In the genomic region with DNA sequence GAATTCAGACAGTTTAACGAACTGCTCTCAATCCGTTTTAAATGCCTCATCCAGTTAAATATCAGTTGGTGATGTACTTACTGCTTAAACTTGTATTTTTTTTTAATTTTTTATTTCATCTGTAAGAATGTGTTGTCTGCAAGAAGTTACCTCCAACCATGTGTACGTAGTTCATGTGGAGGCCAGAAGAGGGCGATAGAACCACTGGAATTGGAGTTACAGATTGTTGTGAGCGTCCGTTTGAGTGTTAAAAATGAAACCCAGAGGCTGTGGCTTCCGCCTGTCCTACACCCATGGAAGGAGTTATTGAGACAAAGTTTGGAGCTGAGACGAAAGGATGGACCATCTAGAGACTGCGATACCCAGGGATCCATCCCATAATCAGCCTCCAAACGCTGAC, we compare ENCODE assay signal across 10 mouse cellular contexts. TPM values are rescaled to one million over a fixed set of nuclear protein-coding genes. Genes with fewer than 3 reads are reported as not detected.
DNase-seq lines count a peak whose midpoint lies in the region; ATAC-seq and TF ChIP-seq lines count a peak whose summit lies in the region.
"Had no signal": no experiment of that assay in that cellular context is flagged by ENCODE, and none has a peak within 500 bp of the region (broad histone marks: within the 10 kb centered on the region; RNA-seq: fewer than 3 reads in every experiment).

No protein-coding gene starts in this region.

- H3K9ac ChIP-seq in heart, postnatal 0 days (replicated peaks; ENCODE audit: low read depth, low read length): no peak overlapping the region
- H3K9ac ChIP-seq: midbrain, embryonic 12.5 days; stomach, embryonic 15.5 days had no signal

- no peaks in the 10 kb centered on the region for H3K36me3 ChIP-seq in heart, postnatal 0 days (replicated peaks; ENCODE audit: control insufficient read depth, insufficient read depth, low read length)
- H3K36me3 ChIP-seq in embryonic facial prominence, embryonic 10.5 days (replicated peaks): no peaks in the 10 kb centered on the region
- H3K36me3 ChIP-seq: midbrain, embryonic 12.5 days; stomach, embryonic 15.5 days had no signal

- peak; percentile 24; the same call in 1 of the 2 replicates for TF ChIP-seq CTCF in heart, postnatal 0 days (IDR thresholded peaks at IDR 0.05; ENCODE audit: low read depth)

- no peak for TF ChIP-seq EP300 in heart, postnatal 0 days (IDR thresholded peaks at IDR 0.05; ENCODE audit: low read depth)

- H3K27ac ChIP-seq in heart, postnatal 0 days (ENCODE audit: low read depth): no peak overlapping the region
- H3K27ac ChIP-seq in embryonic facial prominence, embryonic 10.5 days (replicated peaks): no peak overlapping the region
- H3K27ac ChIP-seq: midbrain, embryonic 12.5 days; stomach, embryonic 15.5 days had no signal

- no peak overlapping the region for H3K4me2 ChIP-seq in heart, postnatal 0 days (ENCODE audit: low read depth, low read length)
- H3K4me2 ChIP-seq: midbrain, embryonic 12.5 days; stomach, embryonic 15.5 days had no signal

- no peak for DNase-seq in heart, postnatal 0 days (ENCODE audit: low spot score)
- DNase-seq in heart, postnatal 10 days: no peak
- DNase-seq in spleen, adult 12 weeks (ENCODE audit: low spot score): peak; percentile 2
- DNase-seq in spleen, postnatal 14 days (ENCODE audit: low spot score in 2 of 2): no peak
- DNase-seq in embryonic facial prominence, embryonic 10.5 days (ENCODE audit: low spot score): peak; percentile 20
- peak; percentile 2 for DNase-seq in thymus, postnatal 25 days
- DNase-seq in cerebellum, adult 18-20 months: no peak
- DNase-seq in gastrocnemius, adult 18-20 months (ENCODE audit: low spot score): no peak

- H3K9me3 ChIP-seq in heart, postnatal 0 days (replicated peaks; ENCODE audit: control insufficient read depth, low read length): no peaks in the 10 kb centered on the region
- H3K9me3 ChIP-seq in embryonic facial prominence, embryonic 10.5 days: no peaks in the 10 kb centered on the region
- H3K9me3 ChIP-seq: midbrain, embryonic 12.5 days; stomach, embryonic 15.5 days had no signal

- ATAC-seq in heart, postnatal 0 days (ENCODE audit: insufficient read depth, low read depth): no peak

- no peaks in the 10 kb centered on the region for H3K27me3 ChIP-seq in heart, postnatal 0 days (ENCODE audit: control insufficient read depth, insufficient read depth, low read length)
- no peaks in the 10 kb centered on the region for H3K27me3 ChIP-seq in embryonic facial prominence, embryonic 10.5 days (replicated peaks; ENCODE audit: low read depth, poor library complexity, severe bottlenecking)
- H3K27me3 ChIP-seq: midbrain, embryonic 12.5 days; stomach, embryonic 15.5 days had no signal

- no peak overlapping the region for H3K4me3 ChIP-seq in heart, postnatal 0 days (ENCODE audit: low read depth, low read length)
- no peak overlapping the region for H3K4me3 ChIP-seq in embryonic facial prominence, embryonic 10.5 days
- H3K4me3 ChIP-seq: midbrain, embryonic 12.5 days; stomach, embryonic 15.5 days had no signal

- intact Hi-C loops in heart, postnatal 10 days (cut with DNase I): loop anchor here (10.0 kb wide), 1 partner anchor 402 kb away; no protein-coding TSS in a partner anchor

- WGBS in heart, postnatal 0 days: 65% methylated on average over 10 of the region's 10 CpGs
- WGBS in embryonic facial prominence, embryonic 10.5 days: 70% methylated on average over 10 of the region's 10 CpGs

- no peaks in the 10 kb centered on the region for H3K4me1 ChIP-seq in heart, postnatal 0 days (ENCODE audit: control insufficient read depth, insufficient read depth)
- H3K4me1 ChIP-seq in embryonic facial prominence, embryonic 10.5 days: no peaks in the 10 kb centered on the region
- H3K4me1 ChIP-seq: midbrain, embryonic 12.5 days; stomach, embryonic 15.5 days had no signal

RNA-seq across cellular contexts. Expression of a gene that starts 27.5 kb away (rescaled TPM):
- 17.4 and 34.5 TPM in 2 replicates for total RNA-seq in heart, postnatal 0 days (2014; rRNA removed; ENCODE audit: low replicate concordance)
- polyA plus RNA-seq in heart, postnatal 0 days (2015; fragmentation: Nextera tagmentation; extraction: Ambion mirVana): 52.2 and 59.0 TPM in 2 replicates
- total RNA-seq in heart, postnatal 10 days (2021): 10 to 100 TPM; 33.7 to 35.6 TPM
- polyA plus RNA-seq in embryonic facial prominence, embryonic 10.5 days (2016; fragmentation: Nextera tagmentation; extraction: Ambion mirVana): 0.92 and 4.3 TPM in 2 replicates
- total RNA-seq in gastrocnemius, adult 18-20 months (2021): 10 to 100 TPM; 10.5 to 21.5 TPM

Comparison
In these comparisons a context has a peak if more than half of its experiments do, and no peak if none do; other contexts are left out.
1. DNase-seq: peak in spleen, adult 12 weeks (single experiment), embryonic facial prominence, embryonic 10.5 days (single experiment) and thymus, postnatal 25 days (single experiment); none in heart, postnatal 0 days (single experiment), heart, postnatal 10 days (0 of 2), spleen, postnatal 14 days (0 of 2), cerebellum, adult 18-20 months (0 of 2) and gastrocnemius, adult 18-20 months (single experiment).